Mouse (Mus musculus) limb, embryonic 12.5 days (tissue): ENCODE data around the gene Lyar. TPM values are rescaled to one million over a fixed set of nuclear protein-coding genes. Genes with fewer than 3 reads are reported as not detected.
A peak's percentile ranks its signal among the peaks of the same experiment; 100 is the strongest.

Experiments used
- ATAC-seq: fragments of 200-750 bp; cut with Nextera tagmentation; 2 replicates; pipeline ENCODE4 v1.8.0; 2017; ENCODE audit warnings: low read depth, moderate TSS enrichment; ENCODE audit not compliant: insufficient number of reproducible peaks, insufficient read depth, low FRiP score, low TSS enrichment
- H3K27ac ChIP-seq: fragments of 300-500 bp; sonication (generic); 2 replicates; pipeline ENCODE4 v1.5.1; 2016; ENCODE audit warnings: mild to moderate bottlenecking, moderate library complexity
- H3K27me3 ChIP-seq: fragments of 300-500 bp; sonication (generic); 2 replicates; pipeline ENCODE4 v1.6.1; 2016; ENCODE audit warnings: mild to moderate bottlenecking, moderate library complexity
- H3K36me3 ChIP-seq: fragments of 300-500 bp; sonication (generic); 2 replicates; pipeline ENCODE4 v1.6.1; 2016; ENCODE audit warnings: mild to moderate bottlenecking, moderate library complexity
- H3K4me1 ChIP-seq: fragments of 300-500 bp; sonication (generic); replicated peaks from 2 replicates; pipeline ENCODE4 v1.6.1; 2016
- H3K4me2 ChIP-seq: fragments of 300-500 bp; sonication (generic); 2 replicates; pipeline ENCODE4 v1.6.1; 2016; ENCODE audit warnings: mild to moderate bottlenecking, moderate library complexity
- H3K4me3 ChIP-seq: fragments of 300-500 bp; sonication (generic); replicated peaks from 2 replicates; pipeline ENCODE4 v1.5.1; 2016; ENCODE audit warnings: mild to moderate bottlenecking
- H3K9ac ChIP-seq: fragments of 300-500 bp; sonication (generic); replicated peaks from 2 replicates; pipeline ENCODE4 v1.6.1; 2016; ENCODE audit warnings: mild to moderate bottlenecking, moderate library complexity
- H3K9me3 ChIP-seq: fragments of 300-500 bp; sonication (generic); 2 replicates; pipeline ENCODE4 v1.6.1; 2016; ENCODE audit warnings: mild to moderate bottlenecking, moderate library complexity
- WGBS: fragments of 180-500 bp; shearing (Covaris S2); methylation state at CpG from one replicate; pipeline ENCODE4 v1.1.7; 2016; 5-methylcytosine and 5-hydroxymethylcytosine counted together
- polyA plus RNA-seq: library from polyadenylated mRNA; unstranded; fragments of >200 nt; fragmentation: Nextera tagmentation; extraction: Ambion mirVana; gene quantifications from 2 replicates; pipeline ENCODE4 v1.2.1, GENCODE M21; 2016

Gene Lyar
- polyA plus RNA-seq, 1 experiment from 2014 or later: 130 TPM

GRCm38 (mm10) chr5:38277936-38278600, 57.8 kb downstream of the Lyar start:
- Histone ChIP-seq H3K27me3 (peaks cover 69% of the 10 kb centered on the region), H3K27ac (no peak overlapping the region), H3K9me3 (no peaks in the 10 kb centered on the region), H3K36me3 (no peaks in the 10 kb centered on the region), H3K4me1 (peaks cover 17% of the 10 kb centered on the region), H3K4me2 (peak overlapping the region; percentile 56), H3K4me3 (peak overlapping the region; percentile 39; the same call in 1 of the 2 replicates), H3K9ac (no peak overlapping the region)
- WGBS: 20% methylated on average over 12 of the region's 12 CpGs
- ATAC-seq: no peak

DNA sequence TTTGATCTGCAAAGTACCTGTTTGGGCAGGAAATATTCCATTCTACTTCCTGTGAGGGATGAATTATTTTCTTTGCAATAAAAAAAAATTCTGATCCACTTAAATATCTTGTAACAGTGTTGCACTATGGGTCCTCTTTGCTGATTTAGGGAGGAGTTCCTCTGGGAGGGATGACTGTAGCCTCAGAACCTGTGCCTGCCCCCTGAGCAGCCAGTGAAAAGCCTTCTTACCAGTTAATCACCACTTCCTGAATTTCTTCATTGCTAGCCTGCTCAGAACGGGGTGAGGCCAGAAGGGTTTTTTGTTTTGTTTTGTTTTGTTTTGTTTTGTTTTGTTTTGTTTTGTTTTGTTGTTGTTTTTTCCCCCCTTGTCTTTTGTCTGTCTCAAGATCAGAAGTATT, 59.8 kb downstream of the Lyar start:
- 38% methylated on average over 1 of the region's 1 CpGs for WGBS
- peaks cover 17% of the 10 kb centered on the region for H3K4me1 ChIP-seq
- H3K9ac ChIP-seq: no peak overlapping the region
- no peak overlapping the region for H3K4me2 ChIP-seq
- ATAC-seq: no peak
- no peaks in the 10 kb centered on the region for H3K9me3 ChIP-seq
- H3K27me3 ChIP-seq: peaks cover 49% of the 10 kb centered on the region
- no peak overlapping the region for H3K4me3 ChIP-seq
- H3K27ac ChIP-seq: no peak overlapping the region
- no peaks in the 10 kb centered on the region for H3K36me3 ChIP-seq

Other genes starting within 250 kb of the Lyar start
- gene Stx18, start 181.7 kb upstream of the Lyar start, polyA plus RNA-seq: 62.1 and 65.3 TPM in 2 replicates
- 134 and 142 TPM in 2 replicates for gene Nsg1, start 60.6 kb upstream of the Lyar start, polyA plus RNA-seq
- 18.4 and 22.6 TPM in 2 replicates for gene Zbtb49, start within 50 bp of the Lyar start, polyA plus RNA-seq
- gene Tmem128, start 39.7 kb downstream of the Lyar start, polyA plus RNA-seq: 72.4 and 75.2 TPM in 2 replicates
- 0.13 TPM in 1 of 2 replicates, not detected in the other for gene Otop1, start 55.5 kb downstream of the Lyar start, polyA plus RNA-seq
- gene Drd5, start 98.9 kb downstream of the Lyar start, polyA plus RNA-seq: not detected in 2 replicates